Mouse (Mus musculus) spleen, adult 2 months (tissue): Measurements from ENCODE around the gene Ufsp1. TPM values are rescaled to one million over a fixed set of nuclear protein-coding genes. Genes with fewer than 3 reads are reported as not detected.
A peak's percentile ranks its signal among the peaks of the same experiment; 100 is the strongest.

ENCODE experiments used
- DNase-seq, 2 experiments: peaks; one replicate each; pipeline versions ENCODE4 v3.0.0 to v3.0.0-alpha.2; 2012 to 2021; ENCODE audit warnings: low spot score in 2 of 2, low read depth in 1 of 2
- H3K27ac ChIP-seq: fragments of 200-500 bp; 2 replicates; pipeline ENCODE4 v1.5.1; 2012; ENCODE audit warnings: low read length, inconsistent platforms; ENCODE audit not compliant: insufficient read depth
- H3K27me3 ChIP-seq: fragments of 200-500 bp; 2 replicates; pipeline ENCODE4 v1.6.1; 2012; ENCODE audit warnings: mild to moderate bottlenecking, moderate library complexity, low read length, inconsistent platforms; ENCODE audit not compliant: control insufficient read depth, insufficient read depth
- H3K36me3 ChIP-seq: fragments of 200-500 bp; 2 replicates; pipeline ENCODE4 v1.6.1; 2012; ENCODE audit warnings: mild to moderate bottlenecking, low read length, inconsistent platforms; ENCODE audit not compliant: control insufficient read depth, insufficient read depth
- H3K4me1 ChIP-seq: fragments of 200-500 bp; 2 replicates; pipeline ENCODE4 v1.6.1; 2011; ENCODE audit warnings: inconsistent platforms; ENCODE audit not compliant: control insufficient read depth, insufficient read depth, insufficient read length
- H3K4me3 ChIP-seq: fragments of 200-500 bp; 2 replicates; pipeline ENCODE4 v1.5.1; 2011; ENCODE audit warnings: mild to moderate bottlenecking, inconsistent platforms; ENCODE audit not compliant: insufficient read depth, insufficient read length; ENCODE audit errors: extremely low read depth
- CTCF ChIP-seq: fragments of 200-500 bp; IDR thresholded peaks from 2 replicates; pipeline ENCODE4 v1.5.1; 2011; ENCODE audit warnings: mild to moderate bottlenecking, inconsistent platforms; ENCODE audit not compliant: insufficient read depth, insufficient read length, insufficient replicate concordance; ENCODE audit errors: extremely low read depth
- POLR2A ChIP-seq: fragments of 200-500 bp; IDR thresholded peaks from 2 replicates; pipeline ENCODE4 v1.6.1; 2011; ENCODE audit warnings: low read depth, low read length, inconsistent platforms
- WGBS: fragments of 180-500 bp; shearing (Covaris S2); methylation state at CpG from one replicate; pipeline ENCODE4 v1.1.7; 2018; 5-methylcytosine and 5-hydroxymethylcytosine counted together
- polyA plus RNA-seq: library from polyadenylated mRNA; depleted of rRNA; stranded (reverse); fragments of >200 nt; gene quantifications from 2 replicates; pipeline ENCODE4 v1.2.3, GENCODE M21; 2012

Gene Ufsp1
- polyA plus RNA-seq, 1 experiment: 10.3 TPM

GRCm38 (mm10) chr5:137315084-137315903, 20.9 kb downstream of the Ufsp1 start:
- 60% methylated on average over 30 of the region's 30 CpGs for WGBS
- no peaks in the 10 kb centered on the region for H3K4me1 ChIP-seq
- DNase-seq: no peak
- no peak overlapping the region for H3K4me3 ChIP-seq
- H3K27me3 ChIP-seq: no peaks in the 10 kb centered on the region
- H3K36me3 ChIP-seq: peaks cover 9% of the 10 kb centered on the region
- peak; percentile 41; the same call in 1 of the 2 replicates for TF ChIP-seq CTCF
- TF ChIP-seq POLR2A: no peak
- no peak overlapping the region for H3K27ac ChIP-seq

- Histone ChIP-seq H3K4me3 (no peak overlapping the region), H3K4me1 (no peaks in the 10 kb centered on the region), H3K27me3 (no peaks in the 10 kb centered on the region), H3K36me3 (peaks cover 12% of the 10 kb centered on the region), H3K27ac (no peak overlapping the region)
- no peak for DNase-seq
- 83% methylated on average over 8 of the region's 8 CpGs for WGBS
- TF ChIP-seq POLR2A (no peak), CTCF (no peak)
Observed at GRCm38 (mm10) chr5:137317361-137317760, 22.9 kb downstream of the Ufsp1 start.

GRCm38 (mm10) chr5:137318570-137318969, 24.1 kb downstream of the Ufsp1 start:
- no peak for DNase-seq
- no peaks in the 10 kb centered on the region for H3K27me3 ChIP-seq
- H3K4me3 ChIP-seq: no peak overlapping the region
- 93% methylated on average over 1 of the region's 1 CpGs for WGBS
- no peaks in the 10 kb centered on the region for H3K4me1 ChIP-seq
- no peak for TF ChIP-seq POLR2A
- no peak for TF ChIP-seq CTCF
- H3K36me3 ChIP-seq: peaks cover 18% of the 10 kb centered on the region
- no peak overlapping the region for H3K27ac ChIP-seq

- TF ChIP-seq POLR2A (no peak), CTCF (no peak)
- H3K36me3 ChIP-seq: peaks cover 23% of the 10 kb centered on the region
Observed at GRCm38 (mm10) chr5:137320996-137321395, 26.6 kb downstream of the Ufsp1 start.

GRCm38 (mm10) chr5:137330910-137331309, 36.5 kb downstream of the Ufsp1 start:
- no peak for DNase-seq
- H3K36me3 ChIP-seq: peaks cover 10% of the 10 kb centered on the region
- H3K27ac ChIP-seq: no peak overlapping the region
- no peak overlapping the region for H3K4me3 ChIP-seq
- no peak for TF ChIP-seq POLR2A
- TF ChIP-seq CTCF: no peak
- no peaks in the 10 kb centered on the region for H3K27me3 ChIP-seq
- 75% methylated on average over 7 of the region's 7 CpGs for WGBS
- H3K4me1 ChIP-seq: peaks cover 5% of the 10 kb centered on the region; the same call in 1 of the 2 replicates

More at GRCm38 (mm10) chr5:137320996-137321395, 26.6 kb downstream of the Ufsp1 start:
- Histone ChIP-seq H3K27ac (no peak overlapping the region), H3K4me1 (no peaks in the 10 kb centered on the region), H3K27me3 (no peaks in the 10 kb centered on the region), H3K4me3 (no peak overlapping the region)
- WGBS: 81% methylated on average over 3 of the region's 3 CpGs
- DNase-seq: no peak

GRCm38 (mm10) chr5:137332857-137333511, 38.6 kb downstream of the Ufsp1 start:
- Histone ChIP-seq H3K4me3 (peak overlapping the region; percentile 88), H3K27ac (no peak overlapping the region), H3K27me3 (no peaks in the 10 kb centered on the region), H3K36me3 (0 out of 2 replicates have a peak, but pooled peaks cover 1% of the 10 kb centered on the region), H3K4me1 (peaks cover 5% of the 10 kb centered on the region; the same call in 1 of the 2 replicates)
- no peak for DNase-seq
- 8% methylated on average over 15 of the region's 15 CpGs for WGBS
- TF ChIP-seq POLR2A: no peak
- no peak for TF ChIP-seq CTCF
